Mouse (Mus musculus): Measurements from ENCODE around the gene Dnm1.
A peak's percentile ranks its signal among the peaks of the same experiment; 100 is the strongest.
"Not testable (repeated sequence)": the region's sequence is repeated elsewhere in the genome, so short reads cannot be mapped to it uniquely, and the experiment has no call there.

Gene Dnm1

DNA sequence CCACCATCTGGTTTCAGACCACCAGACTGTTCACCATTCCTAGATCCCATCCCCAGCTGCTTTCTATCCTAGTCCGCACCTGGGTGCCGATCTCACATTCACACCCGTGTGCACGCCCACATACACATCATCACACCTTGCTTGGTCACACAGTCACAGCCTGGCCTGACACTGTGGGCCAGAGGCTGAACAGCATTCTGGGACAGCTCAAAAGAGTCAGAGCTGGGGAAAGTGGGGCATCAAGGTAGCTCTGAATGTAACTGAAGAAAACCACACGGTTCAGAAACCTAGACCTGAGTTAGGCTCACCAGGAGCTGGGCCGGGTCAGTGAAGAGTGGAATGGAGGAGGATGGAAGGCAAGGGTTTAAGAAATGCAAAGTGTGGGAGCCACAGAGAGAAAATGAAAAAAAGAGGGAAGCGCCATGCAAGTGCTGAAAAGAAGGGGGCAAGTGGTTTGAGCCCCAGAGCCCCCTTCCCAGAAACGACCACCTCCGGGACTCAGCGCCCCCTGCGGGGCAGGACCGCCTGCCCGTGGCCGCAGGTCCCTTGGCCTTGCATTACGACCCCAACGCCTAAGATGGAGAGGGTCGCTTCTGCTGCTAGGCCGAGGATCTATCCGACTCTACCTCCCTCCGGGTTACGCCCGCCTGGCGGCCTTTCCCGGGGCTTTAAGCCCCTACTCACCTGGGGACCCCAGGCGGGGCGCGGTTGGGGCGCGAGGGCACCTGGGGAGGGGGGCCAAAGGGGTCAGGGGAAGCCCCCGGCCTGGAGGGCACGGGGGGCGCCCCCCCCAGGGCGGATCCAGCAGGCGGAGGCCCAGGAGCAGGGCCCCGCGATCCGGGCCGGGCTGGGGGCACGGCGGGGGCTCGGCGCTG, 41.5 kb downstream of the Dnm1 start:
- no peak for DNase-seq

DNA sequence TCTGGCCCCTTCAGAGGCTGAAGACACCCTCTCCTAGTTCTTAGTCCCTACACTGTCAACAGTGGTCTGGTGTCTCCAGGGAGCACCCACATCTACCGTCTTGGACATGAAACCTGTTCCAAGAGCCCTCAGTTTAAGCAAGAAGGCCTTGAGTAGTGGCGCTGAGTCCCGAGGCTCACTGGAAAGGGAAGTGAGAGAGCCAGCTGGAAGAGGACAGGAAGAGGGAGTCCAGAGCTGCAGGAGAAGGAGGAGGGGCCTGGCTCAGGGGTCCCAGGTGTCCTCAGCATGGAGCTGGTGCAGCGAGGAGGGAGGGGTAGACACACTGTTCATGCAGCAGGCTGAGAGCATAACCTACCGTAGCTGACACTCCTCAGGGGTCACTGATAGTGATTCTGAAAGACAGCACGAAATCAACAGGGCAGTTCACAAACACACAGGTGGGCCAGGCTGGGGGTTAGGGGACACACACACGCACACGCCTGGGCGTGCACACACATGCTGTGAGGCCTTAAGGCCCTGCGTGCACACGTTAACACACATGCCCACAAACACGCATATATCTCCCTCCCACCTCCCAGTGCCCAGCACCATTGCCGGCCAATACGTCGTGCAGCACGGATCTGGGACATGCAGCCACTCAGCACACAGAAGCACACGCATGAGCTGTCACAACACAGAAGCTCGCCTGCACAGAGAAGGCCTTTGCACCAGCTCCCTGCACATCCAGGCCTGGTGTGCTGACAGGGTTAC, 42.9 kb downstream of the Dnm1 start:
- DNase-seq, result no peak

DNA sequence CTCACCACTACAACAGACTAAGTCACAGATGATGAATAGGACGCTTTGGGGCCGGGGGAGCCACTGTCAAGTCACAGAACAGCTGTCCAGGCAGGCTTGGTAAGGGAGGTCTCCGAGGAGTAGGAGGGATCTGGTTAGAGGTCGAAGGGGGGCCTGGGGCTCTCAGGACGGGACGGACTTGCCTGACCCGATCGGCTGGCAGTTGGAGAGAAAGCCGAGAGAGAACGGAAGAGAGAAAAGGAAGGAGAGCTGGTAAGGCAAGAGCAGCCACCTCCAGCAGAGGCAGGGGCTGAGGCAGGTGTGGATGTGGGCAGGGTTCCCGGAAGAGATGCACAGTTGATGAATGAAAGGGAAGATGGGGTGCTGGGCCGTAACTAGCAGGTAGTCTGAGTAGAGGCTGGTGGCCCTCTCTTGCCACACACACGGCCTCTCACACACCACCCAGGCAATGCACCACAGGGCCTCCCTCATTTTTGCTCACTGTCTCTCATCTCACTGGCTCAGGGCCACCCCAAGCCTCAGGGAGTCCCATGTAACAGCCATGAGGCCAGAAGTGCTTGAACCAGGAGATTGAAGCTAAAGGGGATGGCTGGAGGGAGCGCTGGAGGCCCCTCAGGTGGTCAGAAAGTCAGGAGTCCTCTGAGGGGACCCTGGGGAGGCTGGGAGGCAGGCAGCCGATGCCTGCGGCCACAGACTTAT, 44.1 kb downstream of the Dnm1 start:
- no peak for DNase-seq

DNA sequence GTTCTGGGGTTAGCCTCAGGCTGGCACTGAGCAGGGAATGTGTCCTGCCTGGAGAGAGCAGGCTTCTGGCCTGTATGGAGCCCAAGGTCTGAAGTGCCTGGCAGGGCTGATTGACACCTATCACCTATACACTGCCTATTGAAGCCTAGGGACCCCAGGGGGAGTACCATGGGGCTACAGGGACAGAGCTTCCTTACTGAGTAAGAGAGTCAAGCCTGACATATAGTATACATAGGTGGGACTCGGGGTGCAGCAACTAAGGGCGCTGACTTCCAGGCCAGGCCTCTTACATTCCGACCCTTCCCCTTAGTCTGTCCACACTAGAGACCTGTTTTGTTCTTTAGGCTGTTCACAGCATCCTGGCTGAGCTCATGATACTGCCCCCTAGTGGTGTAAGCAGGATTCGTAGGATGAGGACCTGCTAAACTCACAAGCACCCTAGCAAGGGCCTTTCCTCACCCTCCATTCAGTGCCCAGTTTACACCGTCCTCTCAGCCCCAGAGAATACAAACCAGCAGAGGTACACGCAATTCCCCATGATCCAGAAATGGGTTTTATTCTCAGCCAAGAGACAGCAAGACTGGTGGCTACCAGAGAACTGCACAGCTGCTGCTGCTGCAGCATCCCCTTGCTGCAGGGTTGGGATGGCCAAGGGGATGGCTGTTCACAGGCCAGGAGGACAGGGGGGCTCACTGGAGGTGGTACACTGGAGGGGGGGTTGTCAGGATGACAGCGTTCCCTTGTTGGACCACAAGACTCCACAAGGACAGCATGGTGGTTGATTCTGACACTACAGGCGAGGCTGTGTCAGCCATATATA, 45.0 kb downstream of the Dnm1 start:
- no peak for DNase-seq

DNA sequence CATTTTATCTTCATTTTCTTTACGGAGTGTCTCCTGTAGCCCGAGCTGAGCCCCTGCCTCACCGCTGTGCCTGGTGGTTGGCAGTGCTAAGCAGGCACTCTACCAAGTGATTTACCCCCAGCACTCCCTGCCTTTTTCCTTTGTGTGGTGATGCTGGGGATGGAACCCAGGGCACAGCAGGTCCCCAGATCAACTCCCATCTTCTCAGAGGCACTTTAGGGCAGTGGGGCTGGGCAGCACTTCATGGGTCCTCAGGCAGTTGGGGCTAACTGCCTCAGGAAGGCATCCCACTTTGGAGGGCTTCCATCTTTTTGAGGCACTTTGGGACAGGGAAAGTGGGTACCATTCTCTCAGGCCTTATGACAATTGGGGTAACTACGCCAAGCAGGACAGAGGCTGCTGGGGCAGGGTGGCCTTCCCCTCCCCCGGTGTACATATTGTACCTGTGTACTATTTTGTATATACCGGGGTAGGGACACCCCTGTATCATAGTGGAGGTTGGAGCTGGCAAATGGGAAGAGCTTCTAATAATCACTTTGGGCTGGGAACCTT, 45.8 kb downstream of the Dnm1 start:
- DNase-seq, result no peak

DNA sequence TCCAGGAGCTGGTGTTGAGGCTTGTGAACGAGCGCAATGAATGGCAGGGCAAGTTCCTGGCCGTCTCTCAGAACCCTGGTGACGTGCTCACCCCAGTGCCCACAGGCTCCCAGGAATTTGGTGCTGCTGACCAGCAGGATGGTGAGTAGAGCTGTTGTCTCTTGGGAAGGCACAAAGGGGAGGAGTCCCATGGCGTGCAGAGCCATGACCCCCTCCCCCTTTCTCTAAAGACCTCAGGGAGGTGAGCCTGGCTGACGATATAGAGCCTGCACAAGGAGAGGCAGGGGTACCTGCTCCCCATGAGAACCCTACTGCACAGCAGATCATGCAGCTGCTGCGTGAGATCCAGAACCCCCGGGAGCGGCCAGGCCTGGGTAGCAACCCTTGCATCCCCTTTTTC, 47.0 kb downstream of the Dnm1 start:
- DNase-seq, result no peak

DNA sequence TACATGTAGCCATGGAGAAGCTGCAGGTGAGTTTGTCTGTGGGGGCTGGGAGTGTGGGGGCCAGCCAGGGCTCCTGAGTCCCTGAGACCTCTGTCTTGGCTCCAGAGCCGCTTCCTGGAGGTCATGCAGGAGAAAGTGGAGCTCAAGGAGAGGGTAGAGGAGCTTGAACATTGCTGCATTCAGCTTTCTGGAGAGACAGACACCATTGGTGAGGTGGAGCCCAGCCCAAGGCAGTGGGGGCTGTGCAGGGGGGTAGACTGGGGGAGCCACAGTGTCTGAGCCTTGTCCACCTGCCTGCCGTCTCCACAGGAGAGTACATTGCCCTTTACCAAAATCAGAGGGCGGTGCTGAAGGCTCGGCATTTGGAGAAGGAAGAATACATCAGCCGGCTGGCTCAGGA, 47.5 kb downstream of the Dnm1 start:
- no peak for DNase-seq

DNA sequence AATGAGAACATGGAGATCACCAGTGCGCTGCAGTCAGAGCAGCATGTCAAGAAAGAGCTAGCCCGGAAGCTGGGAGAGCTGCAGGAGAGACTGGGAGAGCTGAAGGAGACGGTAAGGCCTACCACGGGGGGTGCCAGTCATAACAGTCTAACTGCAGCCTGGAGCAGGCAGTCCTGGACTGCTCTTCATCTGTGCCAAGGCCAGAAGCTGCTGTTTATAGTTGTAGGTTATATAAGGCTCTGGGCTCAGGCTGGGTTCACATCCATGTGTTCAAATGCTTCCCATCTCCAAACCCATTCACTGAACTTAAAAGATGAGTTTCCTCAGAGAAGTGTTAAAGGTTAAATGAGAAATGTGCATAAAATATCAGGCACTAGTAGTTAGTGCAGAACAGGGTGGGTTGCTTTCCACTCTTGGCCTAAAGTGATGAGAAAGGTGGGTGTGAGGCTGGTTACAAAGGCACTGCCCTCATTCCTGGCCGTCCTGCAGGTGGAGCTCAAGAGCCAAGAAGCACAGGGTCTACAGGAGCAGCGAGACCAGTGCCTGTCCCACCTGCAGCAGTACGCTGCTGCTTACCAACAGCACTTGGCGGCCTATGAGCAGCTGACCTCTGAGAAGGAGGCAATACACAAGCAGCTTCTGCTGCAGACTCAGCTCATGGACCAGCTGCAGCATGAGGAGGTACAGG, 48.8 kb downstream of the Dnm1 start:
- DNase-seq, result peak; percentile 59

DNA sequence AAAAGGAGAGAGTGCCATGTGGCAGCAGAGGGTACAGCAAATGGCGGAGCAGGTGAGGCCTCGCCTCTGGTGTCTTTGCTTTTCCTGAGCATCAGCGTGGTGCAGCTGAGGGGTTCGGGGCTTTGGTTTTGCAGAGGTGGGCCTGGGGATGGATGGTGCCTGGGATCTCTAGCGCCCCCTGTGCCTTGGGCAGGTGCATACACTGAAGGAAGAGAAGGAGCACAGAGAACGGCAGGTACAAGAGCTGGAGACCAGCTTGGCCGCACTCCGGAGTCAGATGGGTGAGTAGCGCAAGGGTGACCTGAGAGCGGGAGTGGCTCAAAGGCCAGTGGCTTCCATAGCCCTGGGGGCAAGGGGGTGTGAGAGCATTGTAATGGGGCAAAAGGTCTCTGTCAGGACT, 50.2 kb downstream of the Dnm1 start:
- no peak for DNase-seq

DNA sequence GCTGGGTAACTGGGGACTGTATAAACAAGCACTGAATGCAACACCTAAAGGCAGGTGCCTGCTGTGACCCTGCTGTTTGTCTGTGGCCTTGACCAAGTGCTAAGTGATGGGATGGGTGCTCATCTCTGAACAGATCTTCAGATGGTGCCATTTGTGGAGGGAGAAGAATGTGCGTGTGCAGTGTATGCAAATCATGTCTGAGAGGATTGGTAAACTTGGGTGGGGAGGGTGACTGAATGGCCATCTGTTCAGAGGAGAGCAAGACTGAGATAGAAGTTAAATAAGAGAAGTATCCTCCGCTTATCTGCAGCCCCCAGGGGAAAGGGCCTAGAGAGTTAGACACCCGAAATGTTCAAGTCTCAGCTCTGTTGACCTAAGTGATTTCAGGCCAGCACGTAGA, 53.7 kb downstream of the Dnm1 start:
- no peak for DNase-seq

DNA sequence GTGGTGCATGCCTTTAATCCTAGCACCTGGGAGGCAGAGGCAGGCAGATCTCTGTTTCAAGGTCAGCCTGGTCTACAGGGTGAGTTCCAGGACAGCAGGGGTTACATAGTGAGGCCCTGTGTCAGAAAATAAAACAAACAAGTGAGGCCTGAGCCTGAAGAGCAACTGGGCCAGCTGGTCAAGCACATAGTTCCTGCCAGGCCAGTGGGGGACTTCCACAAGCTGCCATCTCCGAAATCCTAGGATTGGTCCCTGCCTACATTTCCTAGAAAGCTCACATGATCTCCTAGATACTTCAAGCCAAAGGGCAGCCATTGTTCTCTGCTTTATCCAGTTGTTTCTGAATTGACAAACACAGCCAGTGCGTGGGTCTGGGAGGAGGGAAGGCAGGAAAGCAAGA, 57.3 kb downstream of the Dnm1 start:
- DNase-seq, result not testable (repeated sequence)

DNA sequence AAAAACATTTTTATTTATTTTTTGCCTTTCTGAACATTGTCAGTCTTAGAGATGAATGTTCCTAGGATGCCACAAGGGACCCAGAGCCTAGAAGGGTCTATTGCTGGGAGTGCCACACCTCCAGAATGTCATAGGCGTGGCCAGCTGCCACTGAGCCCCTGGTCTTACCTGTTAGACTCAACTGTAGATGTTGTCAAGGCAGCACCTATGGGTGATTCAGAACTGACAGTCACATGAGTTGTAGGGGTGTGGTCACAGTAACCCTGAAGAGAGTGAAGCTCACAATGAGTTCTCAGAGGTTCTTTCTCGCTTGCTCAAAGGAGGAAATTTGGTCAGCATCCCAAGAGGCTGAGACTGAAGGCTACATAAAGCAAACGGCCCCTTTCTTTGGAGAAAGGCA, 57.9 kb downstream of the Dnm1 start:
- no peak for DNase-seq

DNA sequence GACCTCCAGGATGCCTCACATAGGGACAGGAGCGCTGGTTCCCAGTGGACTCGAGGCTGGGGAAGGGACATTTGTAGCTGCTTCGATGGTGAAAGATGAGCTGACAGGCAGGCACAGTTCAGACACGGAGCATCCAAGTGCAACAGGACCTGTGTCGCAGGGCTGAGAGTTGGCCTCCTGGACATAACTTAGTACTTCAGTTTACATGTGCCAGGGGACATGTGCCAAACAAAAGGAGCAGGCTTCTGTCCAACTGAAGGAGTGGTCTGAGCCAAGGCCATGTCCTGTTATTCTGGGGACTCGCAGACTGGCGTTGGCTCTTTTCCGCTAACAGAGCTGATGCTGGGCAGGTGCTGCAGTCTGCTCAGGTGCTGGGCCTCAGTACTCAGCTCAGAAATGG, 58.8 kb downstream of the Dnm1 start:
- DNase-seq, result no peak

DNA sequence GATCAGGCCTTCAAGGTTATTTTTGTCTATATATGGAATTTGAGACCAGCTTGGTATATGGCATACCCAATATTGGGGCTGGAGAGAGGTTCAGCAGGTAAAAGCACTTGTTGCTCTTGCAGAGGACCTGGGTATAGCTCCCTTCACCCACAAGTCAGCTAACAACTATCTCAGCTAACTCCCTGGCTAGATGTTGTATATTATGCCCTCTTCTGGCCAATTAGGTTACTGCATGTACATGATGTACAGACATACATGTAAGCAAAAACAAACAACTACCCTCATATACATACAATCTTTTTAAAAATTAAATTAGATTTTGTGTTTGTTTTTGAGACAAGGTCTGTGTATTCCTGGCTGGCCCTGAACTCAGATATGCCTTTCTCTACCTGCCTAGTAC, 63.6 kb downstream of the Dnm1 start:
- no peak for DNase-seq

DNA sequence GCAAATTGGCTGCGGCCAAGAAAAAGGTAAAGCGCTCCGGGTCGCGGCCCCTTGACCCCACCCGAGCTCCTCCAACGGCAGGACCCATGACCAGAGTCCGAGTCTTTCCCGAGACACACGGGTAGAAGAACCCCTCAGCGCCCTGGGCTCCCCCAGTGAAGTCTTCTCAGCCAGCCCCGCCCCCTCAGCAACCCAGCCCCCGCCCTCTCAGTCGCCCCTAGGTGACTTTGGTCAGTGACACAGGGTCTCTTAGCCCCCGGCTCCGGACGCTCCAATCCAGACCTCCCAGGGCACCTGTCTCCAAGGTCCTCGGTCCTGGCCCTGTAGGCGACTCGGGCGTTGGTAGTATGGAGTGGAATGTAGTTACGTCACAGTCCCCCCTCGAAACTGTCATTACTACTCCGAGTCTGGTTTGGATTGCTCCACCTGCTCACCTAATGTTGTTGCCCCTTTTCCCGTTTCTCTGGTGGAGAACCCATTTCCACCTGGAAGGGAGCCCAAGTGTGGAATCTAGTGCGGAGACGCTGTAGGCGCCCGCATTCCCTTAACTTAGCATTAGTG, 64.7 kb downstream of the Dnm1 start:
- no peak for DNase-seq

DNA sequence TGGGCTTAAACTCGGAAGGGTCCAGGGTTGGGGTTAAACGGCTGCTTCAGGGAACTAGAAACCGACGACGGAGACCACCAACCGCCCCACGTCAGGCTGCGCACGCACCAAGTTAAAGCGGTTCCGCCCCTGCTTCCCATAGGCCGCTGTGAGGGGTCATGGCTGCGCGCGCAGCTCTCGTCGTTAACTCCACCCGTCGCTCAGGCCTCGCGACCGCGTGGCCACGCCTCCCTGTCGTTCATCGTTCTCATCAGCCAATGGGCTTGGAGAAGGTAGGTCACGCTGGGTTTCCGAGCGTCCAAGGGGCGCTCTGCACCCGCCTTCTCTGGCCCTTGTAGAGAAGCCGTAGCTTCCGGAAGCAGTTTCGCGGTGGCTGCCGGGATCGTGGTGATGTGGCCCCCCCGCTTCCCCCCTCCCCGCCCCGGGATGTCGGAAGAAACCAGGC, 65.2 kb downstream of the Dnm1 start, which contains the start of gene Swi5:
TSS of gene Swi5 (minus strand) at position 153 of the 445 bp plus-strand sequence.
- DNase-seq, result peak; percentile 96

DNA sequence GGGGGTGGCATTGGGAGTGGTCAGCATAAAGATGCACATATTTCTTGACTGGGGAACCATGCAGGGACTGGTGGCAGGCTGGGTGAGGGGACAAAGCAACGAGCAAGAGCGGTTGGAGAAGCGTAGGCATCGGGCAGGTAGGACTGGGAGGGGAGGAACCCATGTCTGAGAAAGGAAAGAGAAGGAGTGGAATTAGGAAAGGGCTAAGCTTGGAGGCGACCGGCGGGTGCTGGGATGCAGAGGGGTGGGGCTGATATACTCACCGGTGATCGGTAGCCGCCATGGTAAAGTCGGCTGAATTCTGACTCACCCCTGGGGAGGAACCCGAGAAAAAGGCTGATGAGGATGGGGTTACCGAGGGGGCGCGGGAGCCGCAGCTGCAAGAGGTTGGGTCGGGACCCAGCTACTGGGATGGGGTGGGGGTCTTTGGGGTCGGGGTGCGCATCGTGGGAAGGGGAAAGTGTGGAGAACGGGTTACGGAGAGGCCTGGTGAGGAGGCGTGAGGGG, 65.8 kb downstream of the Dnm1 start, which contains the start of gene Golga2:
TSS of gene Golga2 (plus strand) at position 51 of the 507 bp plus-strand sequence.
- no peak for DNase-seq

DNA sequence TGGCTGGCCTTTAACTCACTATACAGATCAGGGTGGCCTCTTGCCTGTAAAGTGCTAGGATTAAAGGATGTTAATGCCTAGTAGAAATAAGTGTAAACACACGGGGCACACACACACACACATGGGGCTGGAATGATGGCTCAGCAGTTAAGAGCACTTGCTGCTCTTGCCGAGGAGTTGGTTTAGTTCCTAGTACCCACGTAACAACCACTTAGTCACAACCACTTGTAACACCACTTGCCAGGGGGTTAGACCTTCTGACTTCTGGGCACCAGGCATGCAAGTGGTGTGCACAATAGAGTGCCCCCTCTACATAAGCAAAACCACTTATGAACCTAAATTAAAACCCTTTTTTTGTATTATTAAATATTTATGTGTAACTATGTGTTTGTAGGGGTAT, 69.2 kb downstream of the Dnm1 start:
- no peak for DNase-seq

DNA sequence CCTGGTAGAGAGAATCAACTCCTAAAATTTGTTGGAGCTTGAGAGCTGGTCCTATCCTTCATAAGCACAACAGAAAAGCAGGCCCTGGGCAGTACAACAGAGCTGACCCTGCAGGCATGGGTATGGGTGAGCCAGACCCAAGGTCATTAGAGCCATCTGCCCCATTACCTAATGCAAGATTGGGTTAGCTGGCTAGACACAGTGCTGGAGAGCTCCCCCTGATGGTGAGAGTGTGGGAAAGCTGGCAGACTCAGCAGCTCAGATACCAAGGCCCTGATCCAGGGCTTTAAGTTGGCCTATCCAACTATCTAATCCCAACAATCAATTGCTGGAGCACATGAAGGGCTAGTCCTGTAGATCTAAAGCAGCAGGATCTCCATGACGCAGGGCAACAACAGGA, 70.4 kb downstream of the Dnm1 start:
- DNase-seq, result no peak

DNA sequence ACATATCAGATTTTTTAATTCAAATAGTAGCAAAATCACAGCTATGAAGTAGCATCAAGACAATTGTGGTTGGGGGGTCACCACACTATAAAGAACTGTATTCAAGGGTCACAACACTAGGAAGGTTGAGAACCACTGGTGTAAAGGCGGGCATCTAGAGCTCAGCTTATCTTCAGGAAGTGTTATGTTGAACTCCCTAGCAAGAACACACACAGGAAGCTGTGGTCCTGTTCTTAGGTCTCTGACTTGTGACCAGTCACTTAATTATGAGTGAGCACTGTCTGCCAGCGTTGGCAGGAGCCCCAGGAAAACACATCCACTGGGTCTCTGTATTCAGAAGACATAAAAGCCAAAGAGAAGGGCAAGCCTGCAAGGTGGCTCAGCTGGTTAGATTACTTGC, 70.8 kb downstream of the Dnm1 start:
- DNase-seq, result no peak

DNA sequence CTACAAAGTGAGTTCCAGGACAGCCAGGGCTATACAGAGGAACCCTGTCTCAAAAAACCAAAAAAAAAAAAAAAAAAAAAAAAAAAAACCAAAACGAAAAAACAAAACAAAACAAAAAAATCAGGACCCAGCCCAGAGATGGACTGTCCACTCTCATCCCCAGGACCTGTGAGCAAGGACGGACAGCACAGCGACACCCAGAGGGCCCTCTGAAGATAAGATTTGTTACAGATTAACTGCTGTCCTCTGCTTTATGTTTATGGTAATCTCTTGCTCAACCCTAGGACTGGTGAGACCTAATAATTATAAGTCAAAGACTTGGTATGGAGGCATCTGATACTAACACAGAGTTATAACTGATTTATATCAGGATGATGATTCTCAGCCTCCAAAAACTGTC, 77.3 kb downstream of the Dnm1 start:
- DNase-seq, result no peak

Measured in right cerebral cortex, postnatal 25 days (tissue).